Mouse (Mus musculus): ENCODE results near the gene Tsen2.

Gene Tsen2

GRCm38 (mm10) chr6:115538645-115539429 lies 5.6 kb upstream of the Tsen2 start:
- in situ Hi-C loops (cut with MboI, MseI): loop anchor here (5.0 to 10.0 kb wide), 3 partner anchors 154 to 312 kb away; partner anchors contain the start of gene Gm17482 (in 2 of the 2)

GRCm38 (mm10) chr6:115541676-115542275 lies 2.7 kb upstream of the Tsen2 start:
- in situ Hi-C loops (cut with MboI, MseI): no loop called here

- in situ Hi-C loops (cut with MboI, MseI): no loop called here
Observed at GRCm38 (mm10) chr6:115542341-115542740, 2.1 kb upstream of the Tsen2 start.

GRCm38 (mm10) chr6:115546276-115546675 lies 1.8 kb downstream of the Tsen2 start:
- in situ Hi-C loops (cut with MboI, MseI): no loop called here

- in situ Hi-C loops (cut with MboI, MseI): loop anchor here in 1 of 2 experiments (10.0 kb wide), 1 partner anchor 369 kb away; no protein-coding TSS in a partner anchor
Observed at GRCm38 (mm10) chr6:115555485-115555884, 11.0 kb downstream of the Tsen2 start.

- in situ Hi-C loops (cut with MboI, MseI): loop anchor here in 1 of 2 experiments (10.0 kb wide), 1 partner anchor 367 kb away; no protein-coding TSS in a partner anchor
Observed at GRCm38 (mm10) chr6:115558176-115558575, 13.7 kb downstream of the Tsen2 start.

GRCm38 (mm10) chr6:115559651-115560632 lies 15.5 kb downstream of the Tsen2 start:
- in situ Hi-C loops (cut with MboI, MseI): loop anchor here in 1 of 2 experiments (10.0 kb wide), 1 partner anchor 365 kb away; no protein-coding TSS in a partner anchor

- in situ Hi-C loops (cut with MboI, MseI): no loop called here
Observed at GRCm38 (mm10) chr6:115565479-115566045, 21.1 kb downstream of the Tsen2 start.

GRCm38 (mm10) chr6:115574171-115574570 lies 29.7 kb downstream of the Tsen2 start:
- in situ Hi-C loops (cut with MboI, MseI): no loop called here

GRCm38 (mm10) chr6:115577407-115577806 lies 32.9 kb downstream of the Tsen2 start:
- in situ Hi-C loops (cut with MboI, MseI): no loop called here

- in situ Hi-C loops (cut with MboI, MseI): no loop called here
Observed at GRCm38 (mm10) chr6:115577941-115578340, 33.5 kb downstream of the Tsen2 start.

- in situ Hi-C loops (cut with MboI, MseI): no loop called here
Observed at GRCm38 (mm10) chr6:115580810-115581209, 36.3 kb downstream of the Tsen2 start.

GRCm38 (mm10) chr6:115582328-115583115 lies 38.1 kb downstream of the Tsen2 start:
- in situ Hi-C loops (cut with MboI, MseI): no loop called here

GRCm38 (mm10) chr6:115583430-115584125 lies 39.1 kb downstream of the Tsen2 start:
- in situ Hi-C loops (cut with MboI, MseI): no loop called here

- in situ Hi-C loops (cut with MboI, MseI): no loop called here
Observed at GRCm38 (mm10) chr6:115584176-115584575, 39.7 kb downstream of the Tsen2 start.

- in situ Hi-C loops (cut with MboI, MseI): no loop called here
Observed at GRCm38 (mm10) chr6:115586321-115586720, 41.9 kb downstream of the Tsen2 start.

- in situ Hi-C loops (cut with MboI, MseI): loop anchor here in 1 of 2 experiments (5.0 kb wide), 1 partner anchor 40 kb away; no protein-coding TSS in a partner anchor
Observed at GRCm38 (mm10) chr6:115591692-115592359, 47.4 kb downstream of the Tsen2 start.

GRCm38 (mm10) chr6:115592458-115592857 lies 48.0 kb downstream of the Tsen2 start, which contains the start of gene Mkrn2os:
Mkrn2os (minus strand) TSS chr6:115592576.
- in situ Hi-C loops (cut with MboI, MseI): loop anchor here in 1 of 2 experiments (5.0 kb wide), 1 partner anchor 40 kb away; no protein-coding TSS in a partner anchor

GRCm38 (mm10) chr6:115593252-115593651 lies 48.8 kb downstream of the Tsen2 start:
- in situ Hi-C loops (cut with MboI, MseI): loop anchor here in 1 of 2 experiments (5.0 kb wide), 1 partner anchor 41 kb away; no protein-coding TSS in a partner anchor

Data from T-helper 17 cell (primary cell).